Mouse (Mus musculus) MN1 (cell line): ENCODE measurements at regions not wholly inside any gene's neighbourhood (a gene's known extent, or its start where the extent isn't known, plus 50 kb on each side); places are given as distances from the start of the nearest gene placed in this dataset.

Experiments
- DNase-seq: peaks from one replicate; pipeline ENCODE4 v3.0.0-alpha.2; 2016; ENCODE audit warnings: low spot score

DNA sequence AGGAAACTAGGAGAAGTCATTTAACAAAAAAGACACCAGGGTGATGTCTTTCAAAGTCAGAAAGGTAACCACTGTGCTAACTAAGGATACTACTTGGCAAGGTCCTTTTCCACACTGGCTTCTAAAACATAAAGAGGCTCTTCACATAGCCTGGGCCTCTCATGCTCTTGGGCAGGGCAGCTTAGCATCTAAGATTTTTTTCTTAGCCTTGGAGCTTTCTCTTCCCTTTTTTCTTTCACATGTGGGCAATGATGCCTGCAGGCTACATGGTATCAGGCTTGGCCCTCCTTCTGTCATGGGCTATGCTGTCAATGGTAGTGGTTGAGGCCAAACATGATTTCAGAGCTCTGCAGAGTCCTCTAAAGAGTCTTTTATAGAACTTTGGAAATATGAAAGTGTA lies 60.6 kb downstream of the Serpinb6d start:
- DNase-seq, result no peak

- DNase-seq, result peak; percentile 20
Observed at GRCm38 (mm10) chr13:33762293-33763125, 80.7 kb downstream of the Serpinb6e start.

DNA sequence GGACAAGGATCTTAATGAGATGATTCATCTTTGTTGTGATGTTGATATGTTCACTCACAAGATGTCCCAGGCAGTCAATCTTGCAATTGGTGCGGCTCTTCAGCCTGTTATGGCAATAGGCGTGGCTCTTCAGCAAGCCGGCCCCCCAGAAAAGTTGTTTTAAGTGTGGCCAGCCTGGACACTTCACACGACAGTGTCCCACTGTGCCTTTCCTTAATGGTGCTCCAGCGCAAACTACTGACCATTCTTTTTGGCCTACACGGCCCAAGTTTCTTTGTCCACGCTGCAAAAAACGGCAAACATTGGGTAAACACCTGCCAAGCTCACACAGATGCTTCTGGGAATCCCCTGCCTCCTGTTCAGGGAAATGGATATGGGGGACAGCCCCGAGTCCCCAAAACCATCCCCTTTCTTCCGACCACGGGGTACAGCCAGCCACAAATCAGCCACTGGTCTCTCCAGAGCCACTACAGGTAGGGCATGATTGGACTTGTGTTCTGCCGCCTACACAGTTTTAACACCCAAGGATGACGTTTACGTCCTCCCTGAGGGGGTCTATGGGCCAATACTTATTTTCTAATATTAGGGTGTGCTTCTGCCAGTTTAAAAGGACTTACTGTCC lies 79.8 kb downstream of the Serpinb6e start:
- no peak for DNase-seq
